Mouse (Mus musculus) ES-E14 (cell line): ENCODE measurements around the gene Aox4.

Experiments
- CHD2 ChIP-seq: IDR thresholded peaks from 2 replicates; pipeline ENCODE4 v1.6.1; 2014; ENCODE audit warnings: mild to moderate bottlenecking, low read depth, low read length, inconsistent platforms
- HCFC1 ChIP-seq: IDR thresholded peaks from 2 replicates; pipeline ENCODE4 v1.6.1; 2012; ENCODE audit warnings: low read length, inconsistent platforms, borderline replicate concordance; ENCODE audit not compliant: insufficient read depth

GRCm38 (mm10) chr1:58280939-58281624 lies 70.9 kb downstream of the Aox4 start:
- TF ChIP-seq CHD2 (no peak), HCFC1 (no peak)
